Mouse (Mus musculus): Measurements from ENCODE around the gene Fermt2.
"Not testable (repeated sequence)": the region's sequence is repeated elsewhere in the genome, so short reads cannot be mapped to it uniquely, and the experiment has no call there.

Gene Fermt2

GRCm38 (mm10) chr14:45507923-45508322 lies 22.0 kb downstream of the Fermt2 start:
- DNase-seq = no peak

GRCm38 (mm10) chr14:45507447-45507846 lies 22.5 kb downstream of the Fermt2 start:
- DNase-seq = no peak

- no peak for DNase-seq
These were observed 22.9 kb downstream of the Fermt2 start for GRCm38 (mm10) chr14:45507032-45507431.

GRCm38 (mm10) chr14:45506165-45506564 lies 23.8 kb downstream of the Fermt2 start:
- DNase-seq = no peak

- DNase-seq = no peak
These were observed 25.4 kb downstream of the Fermt2 start for GRCm38 (mm10) chr14:45504422-45505113.

- no peak for DNase-seq
These were observed 26.0 kb downstream of the Fermt2 start for GRCm38 (mm10) chr14:45503934-45504333.

- no peak for DNase-seq
These were observed 29.9 kb downstream of the Fermt2 start for GRCm38 (mm10) chr14:45500052-45500451.

- no peak for DNase-seq
These were observed 32.8 kb downstream of the Fermt2 start for GRCm38 (mm10) chr14:45497116-45497515.

GRCm38 (mm10) chr14:45495810-45496209 lies 34.1 kb downstream of the Fermt2 start:
- DNase-seq = not testable (repeated sequence)

DNA sequence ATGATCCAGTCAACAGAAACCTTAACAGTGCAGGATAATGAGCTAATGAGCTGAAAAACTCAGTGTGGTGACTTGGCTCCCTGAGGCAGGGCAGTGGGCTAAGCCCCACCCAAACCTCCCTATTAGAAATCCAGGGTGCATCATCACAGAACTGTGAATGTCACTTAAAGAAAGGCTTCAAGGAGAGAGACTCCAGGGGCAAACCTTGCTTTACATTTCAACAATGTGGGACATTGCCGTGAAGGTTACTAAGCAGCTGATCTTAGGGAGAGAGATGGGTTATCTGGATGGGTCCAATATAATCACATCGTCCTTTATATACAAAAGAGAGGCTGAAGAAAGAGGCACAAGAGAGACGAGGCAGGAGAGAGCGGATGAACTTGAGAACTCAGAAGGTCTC lies 36.0 kb downstream of the Fermt2 start:
- DNase-seq = no peak

DNA sequence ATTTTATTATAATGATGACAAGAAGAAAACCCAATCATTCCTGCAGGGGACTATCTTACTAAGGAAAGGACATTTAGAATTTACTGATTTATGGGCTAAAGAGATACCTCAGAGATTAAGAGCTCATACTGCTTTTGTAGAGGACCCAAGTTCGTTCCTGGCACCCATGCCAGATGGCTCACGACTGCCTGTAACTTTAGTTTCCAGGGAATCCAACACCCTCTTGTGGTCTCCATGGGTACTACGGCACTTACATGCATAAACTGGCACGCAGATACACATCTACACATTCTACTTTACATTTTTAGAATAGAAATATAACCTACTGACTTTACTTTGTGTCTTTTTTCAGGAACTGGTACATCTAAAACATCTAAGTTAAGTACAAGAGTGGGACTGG lies 37.2 kb downstream of the Fermt2 start:
- DNase-seq = no peak

DNA sequence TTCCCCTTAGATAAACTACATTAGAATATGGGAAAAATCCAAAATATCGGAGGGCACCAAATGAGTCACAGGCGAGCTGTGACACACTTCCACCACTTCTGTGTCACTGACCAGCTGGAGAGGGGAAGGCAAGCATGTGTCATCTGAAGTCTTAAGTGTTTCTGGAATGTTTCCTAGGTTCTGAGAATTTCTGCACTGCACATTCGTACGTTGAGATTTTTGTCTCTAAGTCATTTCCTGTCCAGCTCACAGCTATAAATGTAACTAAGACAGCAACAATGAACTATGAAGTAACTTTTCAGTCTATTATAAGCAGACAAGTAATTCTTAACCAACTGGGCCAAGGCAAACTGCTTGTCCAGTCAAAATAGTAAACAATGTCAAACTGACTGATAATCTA lies 37.9 kb downstream of the Fermt2 start:
- peak in 1 of 2 experiments; percentile 16 for DNase-seq

DNA sequence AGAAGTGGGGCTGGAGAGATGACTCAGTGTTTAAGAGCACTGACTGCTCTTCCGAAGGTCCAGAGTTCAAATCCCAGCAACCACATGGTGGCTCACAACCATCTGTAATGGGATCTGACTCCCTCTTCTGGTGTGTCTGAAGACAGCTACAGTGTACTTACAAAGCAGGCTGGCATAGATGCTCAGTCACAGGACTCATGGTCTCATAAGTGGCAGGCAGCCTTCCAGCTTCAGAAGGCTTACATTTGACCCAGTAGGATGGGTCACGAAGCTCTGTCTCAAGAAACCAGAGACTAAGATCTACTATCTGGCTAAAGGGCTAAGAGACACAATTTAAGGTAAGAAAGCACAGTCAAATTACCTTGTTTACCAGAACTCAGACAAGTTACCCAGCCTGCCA lies 42.7 kb downstream of the Fermt2 start:
- DNase-seq = not testable (repeated sequence)

GRCm38 (mm10) chr14:45483361-45483760 lies 46.6 kb downstream of the Fermt2 start:
- DNase-seq = not testable (repeated sequence)

GRCm38 (mm10) chr14:45478977-45479806 lies 50.7 kb downstream of the Fermt2 start:
- DNase-seq = no peak

DNA sequence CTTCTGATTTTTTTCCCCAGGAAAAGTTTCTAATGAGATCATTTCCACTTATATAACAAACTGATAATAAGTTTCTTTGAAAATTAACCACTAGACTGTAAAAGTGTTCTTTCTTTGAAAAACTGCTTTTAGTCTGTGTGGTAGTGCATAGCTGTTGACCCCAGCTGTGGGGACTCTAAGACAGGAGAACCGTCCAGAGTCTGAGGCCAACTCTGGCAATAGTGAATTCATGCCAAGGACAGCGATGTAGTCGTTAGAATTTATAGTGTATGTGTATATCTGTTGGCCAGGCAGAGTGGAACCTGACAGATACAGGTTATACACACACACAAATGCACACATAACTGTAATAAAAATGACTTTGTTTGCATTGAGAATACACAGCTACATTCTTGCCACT lies 51.4 kb downstream of the Fermt2 start:
- DNase-seq = no peak

DNA sequence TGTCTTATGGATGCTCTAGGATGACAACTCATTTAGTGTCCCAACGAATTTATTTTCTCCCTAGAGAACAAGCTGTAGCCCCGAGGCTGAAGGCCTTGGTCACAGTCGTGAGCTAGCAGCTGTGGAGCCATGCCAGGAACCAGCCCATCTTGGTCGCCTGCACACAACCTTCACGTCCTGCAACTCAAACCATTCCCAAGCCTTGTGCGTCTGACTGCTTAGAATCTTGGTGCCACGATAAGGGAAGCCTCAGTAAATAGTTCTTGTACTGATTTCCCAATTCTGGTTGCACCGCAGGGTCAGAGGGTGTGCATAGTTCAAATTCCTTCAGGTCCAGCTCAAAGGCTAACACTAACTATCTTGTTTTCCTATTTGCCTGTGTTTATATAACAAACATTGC lies 52.3 kb downstream of the Fermt2 start:
- no peak for DNase-seq

DNA sequence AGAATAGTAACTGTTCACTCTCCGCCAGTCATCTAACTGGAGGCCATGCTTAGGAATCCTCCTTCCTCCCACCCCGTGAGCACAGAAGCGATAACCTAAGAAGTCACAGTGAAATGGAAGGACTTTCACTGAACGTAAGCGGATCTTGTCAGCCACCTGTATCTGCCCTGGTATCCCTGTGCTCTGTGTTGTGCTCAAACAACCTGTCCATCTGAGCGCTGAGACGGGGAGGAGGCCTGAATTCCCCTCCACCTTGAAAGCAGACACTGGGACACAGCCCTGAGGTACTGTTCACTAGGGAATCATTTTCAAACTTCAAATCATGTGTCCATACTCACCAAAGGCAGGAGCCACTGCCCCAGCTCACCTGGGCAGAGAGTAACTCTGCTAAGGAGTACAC lies 52.9 kb downstream of the Fermt2 start:
- DNase-seq = no peak

- no peak for DNase-seq
These were observed 57.4 kb downstream of the Fermt2 start for GRCm38 (mm10) chr14:45472536-45472935.

GRCm38 (mm10) chr14:45469446-45469845 lies 60.5 kb downstream of the Fermt2 start:
- no peak for DNase-seq

GRCm38 (mm10) chr14:45466371-45466770 lies 63.5 kb downstream of the Fermt2 start:
- not testable (repeated sequence) for DNase-seq

DNA sequence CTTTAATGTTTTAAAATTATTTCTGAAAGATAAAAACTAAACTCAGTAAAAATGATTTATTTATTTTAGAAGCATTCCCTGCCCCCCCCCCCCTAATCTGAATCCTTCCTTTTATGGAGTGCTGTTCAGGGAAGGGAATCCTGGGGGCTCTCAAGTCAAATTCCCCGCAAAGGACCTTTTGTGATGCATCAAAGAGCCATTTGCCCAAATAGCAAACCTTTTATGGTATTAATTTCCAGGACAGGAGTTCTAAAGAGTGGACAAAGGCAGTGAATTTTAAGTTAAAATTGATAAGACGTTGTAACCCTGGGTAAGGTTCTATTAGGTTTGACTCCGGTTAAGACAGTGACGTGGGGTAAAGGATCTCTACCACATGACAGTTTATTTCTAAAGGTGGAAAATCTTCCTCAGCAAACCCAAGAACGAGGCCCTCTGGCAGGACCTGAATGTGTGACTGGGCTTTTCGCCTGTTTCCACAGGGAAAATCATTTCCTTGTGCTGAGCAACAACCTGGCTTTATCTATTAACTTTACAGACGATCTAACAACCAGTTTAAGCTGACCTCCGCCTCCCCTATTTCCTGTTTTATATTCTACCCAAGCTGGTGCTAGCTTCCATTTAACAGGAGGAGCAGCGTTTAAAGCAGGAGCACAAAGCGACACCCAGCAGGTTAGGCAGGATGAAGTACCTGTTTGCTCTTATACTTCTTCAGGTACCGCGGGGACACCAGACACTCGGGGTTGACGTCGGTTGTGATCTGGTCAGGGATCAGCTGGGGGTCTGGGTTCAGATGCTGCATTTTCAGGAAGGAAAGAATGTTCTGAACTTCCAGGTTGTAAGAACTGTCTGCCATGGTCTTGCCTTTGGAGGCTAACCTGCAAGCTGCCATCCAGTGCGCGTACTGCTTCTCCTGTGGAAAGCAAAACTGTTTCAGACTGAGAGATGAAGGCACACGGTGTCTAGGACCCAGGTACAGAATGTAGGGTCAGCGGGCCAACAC lies 65.6 kb downstream of the Fermt2 start:
- no peak for DNase-seq

- no peak for DNase-seq
These were observed 66.3 kb downstream of the Fermt2 start for GRCm38 (mm10) chr14:45463599-45463998.
